Mouse (Mus musculus): ENCODE measurements at regions not wholly inside any gene's neighbourhood (a gene's known extent, or its start where the extent isn't known, plus 50 kb on each side); places are given as distances from the start of the nearest gene placed in this dataset.

- TF ChIP-seq TCF12 (IDR thresholded peaks at IDR 0.05; ENCODE audit: insufficient read depth, poor library complexity, severe bottlenecking) (no peak), TCF3 (IDR thresholded peaks at IDR 0.05; ENCODE audit: insufficient read length, low read depth) (no peak), POLR2A (IDR thresholded peaks at IDR 0.05; ENCODE audit: insufficient read length, low read depth) (no peak), POLR2AphosphoS2 (IDR thresholded peaks at IDR 0.05; ENCODE audit: insufficient read length, low read depth) (no peak), MYOG (IDR thresholded peaks at IDR 0.05; ENCODE audit: control insufficient read depth in 1 of 3, insufficient read depth in 1 of 3, insufficient read length in 2 of 3, low read depth in 2 of 3) (no peak), E2F4 (IDR thresholded peaks at IDR 0.05; ENCODE audit: insufficient read depth) (no peak), REST (IDR thresholded peaks at IDR 0.05; ENCODE audit: insufficient read depth, insufficient read length) (no peak), MAX (IDR thresholded peaks at IDR 0.05; ENCODE audit: low read depth) (no peak)
Observed at GRCm38 (mm10) chr7:69326311-69326710, 577.3 kb upstream of the Arrdc4 start.
